Mouse (Mus musculus) myocyte (in vitro differentiated cells): ENCODE results near the gene Pnp. TPM values are rescaled to one million over a fixed set of nuclear protein-coding genes. Genes with fewer than 3 reads are reported as not detected.
"Not testable (repeated sequence)": the region's sequence is repeated elsewhere in the genome, so short reads cannot be mapped to it uniquely, and the experiment has no call there.

ENCODE experiments used
- H3K27me3 ChIP-seq: one replicate; pipeline ENCODE4 v1.6.1; 2011; ENCODE audit not compliant: control insufficient read depth, insufficient read depth, insufficient read length
- H3K36me3 ChIP-seq: one replicate; pipeline ENCODE4 v1.6.1; 2011; ENCODE audit not compliant: control insufficient read depth, insufficient read depth
- H3K4me2 ChIP-seq: one replicate; pipeline ENCODE4 v1.6.1; 2011; ENCODE audit warnings: low read depth, control low read depth
- H3K4me3 ChIP-seq: one replicate; pipeline ENCODE4 v1.5.1; 2011; ENCODE audit warnings: mild to moderate bottlenecking, control low read depth, moderate library complexity
- H3K79me2 ChIP-seq: one replicate; pipeline ENCODE4 v1.6.1; 2011; ENCODE audit not compliant: control insufficient read depth, insufficient read depth
- H3ac ChIP-seq: one replicate; pipeline ENCODE4 v1.6.1; 2011; ENCODE audit not compliant: control insufficient read depth, insufficient read length
- CEBPB ChIP-seq: IDR thresholded peaks from 2 replicates; pipeline ENCODE4 v1.6.1; 2011; ENCODE audit warnings: mild to moderate bottlenecking, moderate library complexity; ENCODE audit not compliant: poor library complexity, insufficient read depth, severe bottlenecking
- E2F4 ChIP-seq: IDR thresholded peaks from one replicate; pipeline ENCODE4 v1.6.1; 2011; ENCODE audit warnings: mild to moderate bottlenecking, control low read depth, moderate library complexity; ENCODE audit not compliant: insufficient read depth
- MAX ChIP-seq: IDR thresholded peaks from one replicate; pipeline ENCODE4 v1.6.1; 2011; ENCODE audit warnings: low read depth, mild to moderate bottlenecking, control low read depth
- MYOD1 ChIP-seq, 3 experiments: IDR thresholded peaks; one replicate each; pipeline ENCODE4 v1.6.1; 2011; ENCODE audit warnings: control low read depth in 2 of 3, low read depth in 2 of 3, mild to moderate bottlenecking in 2 of 3, moderate library complexity in 1 of 3; ENCODE audit not compliant: insufficient read length in 2 of 3, control insufficient read depth in 1 of 3
- MYOG ChIP-seq, 3 experiments: IDR thresholded peaks; one replicate each; pipeline ENCODE4 v1.6.1; 2011; ENCODE audit warnings: control low read depth in 2 of 3, low read depth in 2 of 3, mild to moderate bottlenecking in 2 of 3; ENCODE audit not compliant: insufficient read length in 2 of 3, control insufficient read depth in 1 of 3, insufficient read depth in 1 of 3
- POLR2A ChIP-seq: IDR thresholded peaks from one replicate; pipeline ENCODE4 v1.6.1; 2011; ENCODE audit warnings: low read depth, mild to moderate bottlenecking, control low read depth, moderate library complexity; ENCODE audit not compliant: insufficient read length
- POLR2AphosphoS2 ChIP-seq: IDR thresholded peaks from one replicate; pipeline ENCODE4 v1.6.1; 2011; ENCODE audit warnings: low read depth, control low read depth; ENCODE audit not compliant: insufficient read length
- REST ChIP-seq: IDR thresholded peaks from one replicate; pipeline ENCODE4 v1.6.1; 2011; ENCODE audit warnings: mild to moderate bottlenecking, control low read depth, moderate library complexity; ENCODE audit not compliant: insufficient read depth, insufficient read length
- SRF ChIP-seq: IDR thresholded peaks from one replicate; pipeline ENCODE4 v1.6.1; 2011; ENCODE audit warnings: low read depth; ENCODE audit not compliant: control insufficient read depth, insufficient read length
- TCF12 ChIP-seq: IDR thresholded peaks from one replicate; pipeline ENCODE4 v1.6.1; 2011; ENCODE audit warnings: mild to moderate bottlenecking, control low read depth; ENCODE audit not compliant: poor library complexity, insufficient read depth, severe bottlenecking
- TCF3 ChIP-seq: IDR thresholded peaks from one replicate; pipeline ENCODE4 v1.6.1; 2011; ENCODE audit warnings: low read depth, control low read depth; ENCODE audit not compliant: insufficient read length
- USF1 ChIP-seq: IDR thresholded peaks from one replicate; pipeline ENCODE4 v1.6.1; 2011; ENCODE audit warnings: low read depth, mild to moderate bottlenecking, control low read depth, moderate library complexity
- polyA plus RNA-seq: library from polyadenylated mRNA; unstranded; fragments of >200 nt; fragmentation: generic; extraction: Trizol; gene quantifications from one replicate; pipeline ENCODE4 v1.2.1, GENCODE M21; 2012; ENCODE audit warnings: missing spikeins

The Pnp gene
- polyA plus RNA-seq, 1 experiment: 20.4 TPM

- Histone ChIP-seq H3K4me3 (no peak overlapping the region), H3K27me3 (no peaks in the 10 kb centered on the region), H3K36me3 (no peaks in the 10 kb centered on the region), H3K4me2 (no peak overlapping the region), H3K79me2 (no peaks in the 10 kb centered on the region), H3ac (no peak overlapping the region)
- no peak for TF ChIP-seq E2F4
- TF ChIP-seq REST: no peak
- TF ChIP-seq SRF: no peak
- TF ChIP-seq POLR2AphosphoS2: no peak
- no peak for TF ChIP-seq USF1
- no peak for TF ChIP-seq MYOG (IDR thresholded peaks at IDR 0.05; ENCODE audit: control insufficient read depth in 1 of 3, insufficient read depth in 1 of 3, insufficient read length in 2 of 3, low read depth in 2 of 3)
- TF ChIP-seq POLR2A: no peak
- TF ChIP-seq MAX: no peak
- TF ChIP-seq TCF3: no peak
- TF ChIP-seq CEBPB: no peak
- TF ChIP-seq TCF12: no peak
- no peak for TF ChIP-seq MYOD1 (IDR thresholded peaks at IDR 0.05; ENCODE audit: control insufficient read depth in 1 of 3, insufficient read length in 2 of 3, low read depth in 2 of 3)
Measured at GRCm38 (mm10) chr14:50969041-50969440, 38.2 kb downstream of the Pnp start.

DNA sequence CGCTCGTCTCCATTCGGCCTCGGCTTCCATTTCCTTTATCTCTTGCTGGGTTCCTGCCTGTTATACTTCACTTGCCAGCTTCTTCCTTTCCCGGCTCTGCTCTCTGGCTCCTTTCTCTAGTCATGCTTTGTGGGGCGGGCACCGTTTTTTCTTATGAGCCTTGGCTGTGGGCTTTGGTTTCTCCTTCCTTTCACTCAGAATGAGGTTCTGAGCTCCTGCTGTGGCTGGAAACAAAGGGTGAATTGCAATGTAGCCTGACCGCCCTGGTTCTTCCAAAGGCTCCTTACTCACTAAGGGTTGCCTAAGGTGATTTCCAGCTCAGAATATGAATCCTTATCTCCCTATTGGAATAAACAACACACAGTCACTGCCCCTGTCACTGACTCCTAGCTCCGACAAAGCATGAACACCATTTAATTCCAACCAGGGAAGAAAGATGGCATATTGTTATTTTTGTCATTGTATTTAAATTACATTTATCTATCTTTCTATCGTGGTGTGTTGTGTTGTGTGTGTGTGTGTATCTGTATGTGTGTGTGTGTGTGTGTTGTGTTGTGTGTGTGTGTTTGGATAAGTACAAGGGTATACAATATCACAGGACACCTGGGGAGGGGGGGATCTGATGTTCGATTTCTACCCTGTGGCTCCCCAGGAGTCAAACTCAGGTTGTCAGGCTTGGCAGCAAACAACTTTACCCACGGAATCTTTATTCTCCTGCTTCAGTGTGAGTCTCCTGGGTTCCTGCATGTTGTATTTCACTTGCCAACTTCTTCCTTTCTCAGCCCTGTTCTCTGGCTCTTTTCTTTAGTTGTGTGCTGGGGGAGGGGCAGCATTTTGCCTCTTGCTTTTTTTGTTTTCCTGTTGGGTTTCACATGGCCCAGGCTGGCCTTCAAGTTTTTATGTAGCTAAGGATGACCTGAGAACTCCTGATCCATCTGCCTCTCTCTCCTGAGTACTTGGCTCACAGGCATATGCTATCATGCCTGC, 39.0 kb downstream of the Pnp start:
- TF ChIP-seq POLR2AphosphoS2: no peak
- TF ChIP-seq POLR2A: no peak
- TF ChIP-seq CEBPB: no peak
- TF ChIP-seq MYOD1 (IDR thresholded peaks at IDR 0.05; ENCODE audit: control insufficient read depth in 1 of 3, insufficient read length in 2 of 3, low read depth in 2 of 3): no peak
- TF ChIP-seq MYOG (IDR thresholded peaks at IDR 0.05; ENCODE audit: control insufficient read depth in 1 of 3, insufficient read depth in 1 of 3, insufficient read length in 2 of 3, low read depth in 2 of 3): no peak
- H3K27me3 ChIP-seq: no peaks in the 10 kb centered on the region
- H3K4me2 ChIP-seq: no peak overlapping the region
- no peaks in the 10 kb centered on the region for H3K79me2 ChIP-seq
- no peak overlapping the region for H3K4me3 ChIP-seq
- no peaks in the 10 kb centered on the region for H3K36me3 ChIP-seq
- no peak overlapping the region for H3ac ChIP-seq

DNA sequence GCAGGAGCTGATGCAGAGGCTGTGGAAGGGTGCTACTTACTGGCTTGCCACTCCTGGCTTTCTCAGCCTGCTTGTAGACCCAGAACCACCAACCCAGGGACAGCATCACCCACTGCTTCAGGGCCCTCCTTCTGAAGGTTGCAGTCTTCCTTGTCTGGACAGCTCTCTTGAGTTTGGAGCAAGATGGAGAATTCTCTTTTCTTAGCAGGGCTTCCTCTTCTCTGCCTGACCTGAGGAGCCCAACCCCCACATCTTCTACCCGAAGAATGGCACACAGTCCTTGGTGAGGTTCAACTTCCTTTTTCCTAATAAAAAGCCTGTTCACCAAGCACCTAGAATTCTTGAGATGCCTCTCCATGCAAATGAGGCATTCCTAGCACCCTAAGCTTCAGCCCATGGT, 39.9 kb downstream of the Pnp start:
- Histone ChIP-seq H3K36me3 (no peaks in the 10 kb centered on the region), H3K4me2 (no peak overlapping the region), H3K79me2 (no peaks in the 10 kb centered on the region), H3K27me3 (no peaks in the 10 kb centered on the region), H3K4me3 (no peak overlapping the region), H3ac (no peak overlapping the region)
- no peak for TF ChIP-seq CEBPB
- TF ChIP-seq TCF3: no peak
- no peak for TF ChIP-seq POLR2A
- TF ChIP-seq SRF: no peak

- H3K4me2 ChIP-seq, H3ac ChIP-seq, H3K27me3 ChIP-seq, H3K36me3 ChIP-seq, H3K79me2 ChIP-seq, H3K4me3 ChIP-seq: not testable (repeated sequence)
Measured at GRCm38 (mm10) chr14:50973054-50973453, 42.2 kb downstream of the Pnp start.

GRCm38 (mm10) chr14:50973700-50974099, 42.8 kb downstream of the Pnp start:
- no peak overlapping the region for H3K4me3 ChIP-seq
- H3K79me2 ChIP-seq: no peaks in the 10 kb centered on the region
- TF ChIP-seq TCF12 (no peak), SRF (no peak), TCF3 (no peak), REST (no peak), E2F4 (no peak), USF1 (no peak), MYOD1 (IDR thresholded peaks at IDR 0.05; ENCODE audit: control insufficient read depth in 1 of 3, insufficient read length in 2 of 3, low read depth in 2 of 3) (no peak), POLR2AphosphoS2 (no peak), POLR2A (no peak), MAX (no peak), MYOG (IDR thresholded peaks at IDR 0.05; ENCODE audit: control insufficient read depth in 1 of 3, insufficient read depth in 1 of 3, insufficient read length in 2 of 3, low read depth in 2 of 3) (no peak), CEBPB (no peak)
- H3K27me3 ChIP-seq: no peaks in the 10 kb centered on the region
- H3K4me2 ChIP-seq: no peak overlapping the region
- H3ac ChIP-seq: no peak overlapping the region
- H3K36me3 ChIP-seq: no peaks in the 10 kb centered on the region
